Mouse (Mus musculus): Measurements from ENCODE around the gene Creb5. TPM values are rescaled to one million over a fixed set of nuclear protein-coding genes. Genes with fewer than 3 reads are reported as not detected.
"Not testable (repeated sequence)": the region's sequence is repeated elsewhere in the genome, so short reads cannot be mapped to it uniquely, and the experiment has no call there.

Creb5 gene
- polyA plus RNA-seq, 1 experiment from 2014 or later: 5.0 TPM

- Histone ChIP-seq H3K9me3 (no peaks in the 10 kb centered on the region), H3K4me2 (replicated peaks) (peak overlapping the region; percentile 47), H3K36me3 (no peaks in the 10 kb centered on the region), H3K4me1 (replicated peaks) (peaks cover 2% of the 10 kb centered on the region; the same call in 1 of the 2 replicates), H3K27ac (no peak overlapping the region), H3K9ac (no peak overlapping the region), H3K27me3 (replicated peaks) (no peaks in the 10 kb centered on the region), H3K4me3 (replicated peaks) (no peak overlapping the region)
- WGBS: 32% methylated on average over 18 of the region's 18 CpGs
- ATAC-seq: peak; percentile 78
Observed at GRCm38 (mm10) chr6:53398297-53399140, 111.4 kb downstream of the Creb5 start.

GRCm38 (mm10) chr6:53401364-53401763, 114.3 kb downstream of the Creb5 start:
- no peaks in the 10 kb centered on the region for H3K27me3 ChIP-seq (replicated peaks)
- no peak overlapping the region for H3K9ac ChIP-seq
- H3K4me2 ChIP-seq (replicated peaks): no peak overlapping the region
- WGBS: 81% methylated on average over 6 of the region's 6 CpGs
- no peaks in the 10 kb centered on the region for H3K9me3 ChIP-seq
- no peak overlapping the region for H3K27ac ChIP-seq
- H3K4me1 ChIP-seq (replicated peaks): no peaks in the 10 kb centered on the region
- H3K36me3 ChIP-seq: no peaks in the 10 kb centered on the region
- no peak overlapping the region for H3K4me3 ChIP-seq (replicated peaks)
- no peak for ATAC-seq

- not testable (repeated sequence) for H3K36me3 ChIP-seq; H3K27ac ChIP-seq; H3K27me3 ChIP-seq (replicated peaks); H3K4me3 ChIP-seq (replicated peaks); H3K9ac ChIP-seq; ATAC-seq; H3K4me2 ChIP-seq (replicated peaks); H3K4me1 ChIP-seq (replicated peaks); H3K9me3 ChIP-seq
- 97% methylated on average over 7 of the region's 7 CpGs for WGBS
Observed at GRCm38 (mm10) chr6:53402551-53402950, 115.5 kb downstream of the Creb5 start.

GRCm38 (mm10) chr6:53409183-53409582, 122.1 kb downstream of the Creb5 start:
- Histone ChIP-seq H3K9ac (no peak overlapping the region), H3K9me3 (no peaks in the 10 kb centered on the region), H3K27me3 (replicated peaks) (no peaks in the 10 kb centered on the region), H3K4me2 (replicated peaks) (no peak overlapping the region), H3K4me1 (replicated peaks) (no peaks in the 10 kb centered on the region), H3K36me3 (no peaks in the 10 kb centered on the region), H3K4me3 (replicated peaks) (no peak overlapping the region), H3K27ac (no peak overlapping the region)
- WGBS: 89% methylated on average over 6 of the region's 6 CpGs
- ATAC-seq: no peak

GRCm38 (mm10) chr6:53421345-53421744, 134.3 kb downstream of the Creb5 start:
- no peaks in the 10 kb centered on the region for H3K27me3 ChIP-seq (replicated peaks)
- no peak overlapping the region for H3K27ac ChIP-seq
- 34% methylated on average over 3 of the region's 3 CpGs for WGBS
- H3K9me3 ChIP-seq: no peaks in the 10 kb centered on the region
- no peak overlapping the region for H3K4me3 ChIP-seq (replicated peaks)
- no peak overlapping the region for H3K9ac ChIP-seq
- ATAC-seq: no peak
- no peaks in the 10 kb centered on the region for H3K36me3 ChIP-seq
- no peak overlapping the region for H3K4me2 ChIP-seq (replicated peaks)
- H3K4me1 ChIP-seq (replicated peaks): no peaks in the 10 kb centered on the region

- WGBS: 54% methylated on average over 7 of the region's 7 CpGs
- no peak overlapping the region for H3K4me3 ChIP-seq (replicated peaks)
- ATAC-seq: no peak
- H3K4me1 ChIP-seq (replicated peaks): no peaks in the 10 kb centered on the region
- H3K9ac ChIP-seq: no peak overlapping the region
- no peaks in the 10 kb centered on the region for H3K27me3 ChIP-seq (replicated peaks)
- H3K27ac ChIP-seq: no peak overlapping the region
- no peaks in the 10 kb centered on the region for H3K9me3 ChIP-seq
- no peaks in the 10 kb centered on the region for H3K36me3 ChIP-seq
- H3K4me2 ChIP-seq (replicated peaks): no peak overlapping the region
Observed at GRCm38 (mm10) chr6:53429368-53429767, 142.3 kb downstream of the Creb5 start.

- Histone ChIP-seq H3K9me3 (no peaks in the 10 kb centered on the region), H3K27me3 (replicated peaks) (no peaks in the 10 kb centered on the region), H3K4me3 (replicated peaks) (no peak overlapping the region), H3K27ac (no peak overlapping the region), H3K4me1 (replicated peaks) (no peaks in the 10 kb centered on the region), H3K9ac (no peak overlapping the region), H3K4me2 (replicated peaks) (no peak overlapping the region), H3K36me3 (no peaks in the 10 kb centered on the region)
- no peak for ATAC-seq
- WGBS: 47% methylated on average over 4 of the region's 4 CpGs
Observed at GRCm38 (mm10) chr6:53429891-53430290, 142.8 kb downstream of the Creb5 start.

- Histone ChIP-seq H3K9ac (no peak overlapping the region), H3K4me3 (replicated peaks) (no peak overlapping the region), H3K36me3 (no peaks in the 10 kb centered on the region), H3K27me3 (replicated peaks) (no peaks in the 10 kb centered on the region), H3K27ac (no peak overlapping the region), H3K4me2 (replicated peaks) (no peak overlapping the region), H3K9me3 (no peaks in the 10 kb centered on the region), H3K4me1 (replicated peaks) (0 out of 2 replicates have a peak, but pooled peaks cover 2% of the 10 kb centered on the region)
- ATAC-seq: no peak
- 88% methylated on average over 11 of the region's 11 CpGs for WGBS
Observed at GRCm38 (mm10) chr6:53445862-53446460, 158.9 kb downstream of the Creb5 start.

GRCm38 (mm10) chr6:53447479-53447878, 160.4 kb downstream of the Creb5 start:
- peaks cover 13% of the 10 kb centered on the region; the same call in 1 of the 2 replicates for H3K4me1 ChIP-seq (replicated peaks)
- WGBS: 85% methylated on average over 9 of the region's 9 CpGs
- no peaks in the 10 kb centered on the region for H3K36me3 ChIP-seq
- no peak overlapping the region for H3K9ac ChIP-seq
- no peak overlapping the region for H3K4me3 ChIP-seq (replicated peaks)
- H3K9me3 ChIP-seq: no peaks in the 10 kb centered on the region
- H3K27ac ChIP-seq: no peak overlapping the region
- H3K4me2 ChIP-seq (replicated peaks): no peak overlapping the region
- ATAC-seq: no peak
- H3K27me3 ChIP-seq (replicated peaks): no peaks in the 10 kb centered on the region

GRCm38 (mm10) chr6:53448317-53448870, 161.3 kb downstream of the Creb5 start:
- no peak overlapping the region for H3K4me3 ChIP-seq (replicated peaks)
- H3K9me3 ChIP-seq: no peaks in the 10 kb centered on the region
- no peaks in the 10 kb centered on the region for H3K36me3 ChIP-seq
- H3K27me3 ChIP-seq (replicated peaks): no peaks in the 10 kb centered on the region
- no peak overlapping the region for H3K4me2 ChIP-seq (replicated peaks)
- no peak overlapping the region for H3K9ac ChIP-seq
- no peak overlapping the region for H3K27ac ChIP-seq
- peaks cover 19% of the 10 kb centered on the region; the same call in 1 of the 2 replicates for H3K4me1 ChIP-seq (replicated peaks)
- WGBS: 78% methylated on average over 9 of the region's 9 CpGs
- ATAC-seq: no peak

- Histone ChIP-seq H3K9me3 (no peaks in the 10 kb centered on the region), H3K27ac (no peak overlapping the region), H3K36me3 (no peaks in the 10 kb centered on the region), H3K4me1 (replicated peaks) (peaks cover 19% of the 10 kb centered on the region; the same call in 1 of the 2 replicates), H3K4me2 (replicated peaks) (no peak overlapping the region), H3K4me3 (replicated peaks) (no peak overlapping the region), H3K9ac (no peak overlapping the region), H3K27me3 (replicated peaks) (no peaks in the 10 kb centered on the region)
- 56% methylated on average over 9 of the region's 9 CpGs for WGBS
- no peak for ATAC-seq
Observed at GRCm38 (mm10) chr6:53449437-53450173, 162.5 kb downstream of the Creb5 start.

GRCm38 (mm10) chr6:53450494-53450893, 163.4 kb downstream of the Creb5 start:
- Histone ChIP-seq H3K4me3 (replicated peaks) (no peak overlapping the region), H3K4me2 (replicated peaks) (no peak overlapping the region), H3K27ac (no peak overlapping the region), H3K4me1 (replicated peaks) (peaks cover 19% of the 10 kb centered on the region; the same call in 1 of the 2 replicates), H3K27me3 (replicated peaks) (no peaks in the 10 kb centered on the region), H3K9me3 (no peaks in the 10 kb centered on the region), H3K36me3 (no peaks in the 10 kb centered on the region), H3K9ac (no peak overlapping the region)
- WGBS: 32% methylated on average over 3 of the region's 3 CpGs
- ATAC-seq: no peak
